Mouse (Mus musculus) CH12.LX (cell line): ENCODE data around the gene Gatad1. TPM values are rescaled to one million over a fixed set of nuclear protein-coding genes. Genes with fewer than 3 reads are reported as not detected.
"Not testable (repeated sequence)": the region's sequence is repeated elsewhere in the genome, so short reads cannot be mapped to it uniquely, and the experiment has no call there.

Experiments used
- DNase-seq: peaks from one replicate; pipeline ENCODE4 v3.0.0-alpha.2; 2013; ENCODE audit errors: extremely low read depth
- H3K27ac ChIP-seq: 2 replicates; pipeline ENCODE4 v1.5.1; 2012; ENCODE audit warnings: low read depth, mild to moderate bottlenecking, control low read depth, moderate library complexity; ENCODE audit not compliant: insufficient read depth
- H3K27me3 ChIP-seq: replicated peaks from 2 replicates; pipeline ENCODE3; 2012; ENCODE audit warnings: inconsistent platforms
- H3K36me3 ChIP-seq, 2 experiments: replicated peaks in 1 of 2; 2 replicates each; pipeline versions ENCODE3 to v1.6.1; 2012; ENCODE audit warnings: inconsistent platforms in 1 of 2, low read length in 1 of 2, mild to moderate bottlenecking in 1 of 2, mixed read lengths in 1 of 2, moderate library complexity in 1 of 2; ENCODE audit not compliant: control insufficient read depth in 1 of 2, insufficient read depth in 1 of 2
- H3K4me1 ChIP-seq, 2 experiments: 2 replicates each; pipeline ENCODE4 v1.6.1; 2012; ENCODE audit warnings: inconsistent platforms in 1 of 2, moderate library complexity in 1 of 2; ENCODE audit not compliant: insufficient read depth in 2 of 2, control insufficient read depth in 1 of 2
- H3K4me2 ChIP-seq: 2 replicates; pipeline ENCODE4 v1.6.1; 2012; ENCODE audit warnings: low read depth, mild to moderate bottlenecking, control low read depth; ENCODE audit not compliant: poor library complexity, insufficient read depth, severe bottlenecking
- H3K4me3 ChIP-seq, 3 experiments: fragments of 150-350 bp in 1 of 3; sonication (generic) in 1 of 3; replicated peaks in 1 of 3; 2 replicates each; pipeline versions ENCODE3 to v1.5.1; 2011 to 2012; ENCODE audit warnings: low read depth in 2 of 3, low read length in 2 of 3, mild to moderate bottlenecking in 2 of 3, moderate library complexity in 2 of 3, control low read depth in 1 of 3, improper control_type of control experiment in 1 of 3, inconsistent platforms in 1 of 3, mixed read lengths in 1 of 3; ENCODE audit not compliant: poor library complexity in 1 of 3
- H3K79me2 ChIP-seq: replicated peaks from 2 replicates; pipeline ENCODE4 v1.6.1; 2012; ENCODE audit warnings: mild to moderate bottlenecking, moderate library complexity; ENCODE audit not compliant: control insufficient read depth, poor library complexity, insufficient read depth, severe bottlenecking; ENCODE audit errors: extremely low read depth
- H3K9ac ChIP-seq: 2 replicates; pipeline ENCODE4 v1.6.1; 2012; ENCODE audit warnings: low read depth, mild to moderate bottlenecking, control low read depth, moderate library complexity; ENCODE audit not compliant: insufficient read depth
- H3K9me3 ChIP-seq: replicated peaks from 2 replicates; pipeline ENCODE3; 2012; ENCODE audit warnings: low read length, inconsistent platforms, mixed read lengths
- CHD1 ChIP-seq: IDR thresholded peaks from 2 replicates; pipeline ENCODE4 v1.6.1; 2012; ENCODE audit warnings: low read depth, low read length, improper control_type of control experiment, inconsistent platforms
- CTCF ChIP-seq, 2 experiments: IDR thresholded peaks in 1 of 2; conservative IDR thresholded peaks in 1 of 2; 2 replicates each; pipeline ENCODE4 v1.5.1; 2011 to 2012; ENCODE audit warnings: low read depth in 2 of 2, low read length in 2 of 2, improper control_type of control experiment in 1 of 2, inconsistent platforms in 1 of 2, mild to moderate bottlenecking in 1 of 2, moderate library complexity in 1 of 2
- E2F4 ChIP-seq: IDR thresholded peaks from 2 replicates; pipeline ENCODE4 v1.6.1; 2011; ENCODE audit warnings: low read depth, low read length, improper control_type of control experiment; ENCODE audit not compliant: insufficient replicate concordance
- ELF1 ChIP-seq: IDR thresholded peaks from 2 replicates; pipeline ENCODE4 v1.6.1; 2014; ENCODE audit warnings: low read depth, mild to moderate bottlenecking, inconsistent platforms, low read length, improper control_type of control experiment
- EP300 ChIP-seq: IDR thresholded peaks from 2 replicates; pipeline ENCODE4 v1.6.1; 2011; ENCODE audit warnings: low read length, improper control_type of control experiment
- JUN ChIP-seq: IDR thresholded peaks from 2 replicates; pipeline ENCODE4 v1.6.1; 2011; ENCODE audit warnings: low read depth, mild to moderate bottlenecking, low read length, improper control_type of control experiment, moderate library complexity; ENCODE audit not compliant: insufficient read depth
- JUND ChIP-seq: conservative IDR thresholded peaks from 2 replicates; pipeline ENCODE4 v1.6.1; 2011; ENCODE audit warnings: low read depth, low read length, improper control_type of control experiment
- KAT2A ChIP-seq: IDR thresholded peaks from 2 replicates; pipeline ENCODE4 v1.6.1; 2012; ENCODE audit warnings: low read length, improper control_type of control experiment, inconsistent platforms; ENCODE audit not compliant: insufficient replicate concordance
- MAFK ChIP-seq: IDR thresholded peaks from 2 replicates; pipeline ENCODE4 v1.6.1; 2011; ENCODE audit warnings: low read length, improper control_type of control experiment; ENCODE audit not compliant: insufficient replicate concordance
- MAX ChIP-seq: IDR thresholded peaks from 2 replicates; pipeline ENCODE4 v1.6.1; 2011; ENCODE audit warnings: low read length, improper control_type of control experiment
- MXI1 ChIP-seq: IDR thresholded peaks from 2 replicates; pipeline ENCODE4 v1.6.1; 2011; ENCODE audit warnings: mild to moderate bottlenecking, low read depth, low read length, improper control_type of control experiment
- MYC ChIP-seq: IDR thresholded peaks from 2 replicates; pipeline ENCODE4 v1.6.1; 2011; ENCODE audit warnings: low read depth, mild to moderate bottlenecking, improper control_type of control experiment, low read length
- NELFE ChIP-seq: IDR thresholded peaks from 2 replicates; pipeline ENCODE4 v1.6.1; 2011; ENCODE audit warnings: low read depth, low read length, improper control_type of control experiment
- NRF1 ChIP-seq: IDR thresholded peaks from 2 replicates; pipeline ENCODE4 v1.6.1; 2014; ENCODE audit warnings: low read depth, mild to moderate bottlenecking, inconsistent platforms, low read length, improper control_type of control experiment, moderate library complexity
- POLR2A ChIP-seq: IDR thresholded peaks from 2 replicates; pipeline ENCODE4 v1.6.1; 2011; ENCODE audit warnings: low read depth, mild to moderate bottlenecking, improper control_type of control experiment, low read length
- POLR2AphosphoS2 ChIP-seq: IDR thresholded peaks from 2 replicates; pipeline ENCODE4 v1.6.1; 2011; ENCODE audit warnings: low read depth, low read length, improper control_type of control experiment
- SIN3A ChIP-seq: IDR thresholded peaks from 2 replicates; pipeline ENCODE4 v1.6.1; 2012; ENCODE audit warnings: low read length, improper control_type of control experiment, inconsistent platforms
- SMC3 ChIP-seq: IDR thresholded peaks from 2 replicates; pipeline ENCODE4 v1.6.1; 2011; ENCODE audit warnings: low read depth, low read length, improper control_type of control experiment
- TCF12 ChIP-seq: IDR thresholded peaks from 2 replicates; pipeline ENCODE4 v1.6.1; 2014; ENCODE audit warnings: low read depth, mild to moderate bottlenecking, inconsistent platforms, low read length, improper control_type of control experiment
- UBTF ChIP-seq: IDR thresholded peaks from 2 replicates; pipeline ENCODE4 v1.6.1; 2012; ENCODE audit warnings: low read depth, mild to moderate bottlenecking, inconsistent platforms, low read length, improper control_type of control experiment, moderate library complexity
- USF1 ChIP-seq: IDR thresholded peaks from 2 replicates; pipeline ENCODE4 v1.6.1; 2014; ENCODE audit warnings: low read depth, mild to moderate bottlenecking, inconsistent platforms, low read length, improper control_type of control experiment
- ZC3H11A ChIP-seq: IDR thresholded peaks from 2 replicates; pipeline ENCODE4 v1.6.1; 2012; ENCODE audit warnings: low read depth, mild to moderate bottlenecking, inconsistent platforms, low read length, improper control_type of control experiment
- ZMIZ1 ChIP-seq: IDR thresholded peaks from 2 replicates; pipeline ENCODE4 v1.6.1; 2012; ENCODE audit warnings: low read depth, mild to moderate bottlenecking, inconsistent platforms, low read length, improper control_type of control experiment
- ZNF384 ChIP-seq: IDR thresholded peaks from 2 replicates; pipeline ENCODE4 v1.6.1; 2012; ENCODE audit warnings: low read depth, low read length, improper control_type of control experiment, inconsistent platforms
- dilution Hi-C: fragments of 300-500 bp; cut with MboI; formaldehyde crosslinking; loops from 2 replicates; pipeline ENCODE4 v1.14.3; 2020; ENCODE audit warnings: low sequenced_read_pairs; ENCODE audit not compliant: extremely low pct_unique_long_range_greater_than_20kb, extremely low pct_ligation_motif_present
- in situ Hi-C: fragments of 300-500 bp; cut with MboI; formaldehyde crosslinking; loops from 3 replicates; pipeline ENCODE4 v1.14.3; 2019; ENCODE audit warnings: low sequenced_read_pairs, low pct_ligation_motif_present, low pct_unique_long_range_greater_than_20kb, mixed read lengths
- polyA plus RNA-seq: library from polyadenylated mRNA; unstranded; fragments of >175 nt; gene quantifications from 2 replicates; pipeline ENCODE4 v1.2.1, GENCODE M21; 2012; ENCODE audit warnings: low read depth; ENCODE audit not compliant: insufficient read length
- total RNA-seq, 2 experiments: library from RNA; depleted of rRNA; stranded (reverse); fragments of 300-350 nt in 1 of 2; fragments of >200 nt in 1 of 2; gene quantifications; 2 replicates each; pipeline ENCODE4 v1.2.3; 2012 to 2014

Gene Gatad1
- total and polyA plus RNA-seq, 3 experiments, result 51.2 to 133 (median 97.3) TPM

DNA sequence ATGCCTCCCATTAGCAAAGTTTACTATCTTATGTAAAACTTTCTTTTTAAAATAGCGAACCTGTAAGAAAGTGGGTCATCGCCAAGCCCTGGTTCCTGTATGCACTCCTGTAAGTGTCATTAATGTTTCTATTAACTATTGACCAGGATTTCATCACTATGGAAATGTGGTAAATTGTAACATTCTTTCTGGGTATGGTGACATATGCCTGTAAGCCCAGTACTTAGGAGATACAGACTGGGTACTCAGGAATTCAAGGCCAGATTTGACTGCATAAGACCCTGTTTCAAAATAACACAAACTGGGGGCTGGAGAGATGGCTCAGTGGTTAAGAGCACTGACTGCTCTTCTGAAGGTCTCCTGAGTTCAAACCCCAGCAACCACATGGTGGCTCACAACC, 8.2 kb upstream of the Gatad1 start:
- dilution Hi-C loops, result no loop called here
- in situ Hi-C loops, result no loop called here

DNA sequence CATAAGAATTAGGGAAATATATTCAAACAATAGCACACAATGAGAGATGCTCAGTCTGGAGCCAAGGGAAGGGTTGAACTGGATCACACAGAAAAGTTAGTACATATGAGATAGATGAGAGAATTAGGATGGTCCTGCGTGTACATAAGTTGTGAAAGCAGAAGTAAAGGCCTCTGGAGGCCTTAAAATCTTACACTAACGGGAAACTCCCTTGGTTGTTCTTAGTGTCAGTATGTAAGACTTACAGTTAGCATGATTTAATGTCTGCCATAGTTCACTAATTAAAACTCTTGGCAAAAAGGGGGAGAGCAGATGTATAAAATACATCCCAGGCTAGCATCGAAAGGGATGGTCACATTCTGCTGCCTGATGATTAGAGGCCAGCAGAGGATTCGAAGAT, 3.2 kb downstream of the Gatad1 start:
- H3K9ac ChIP-seq, result no peak overlapping the region

More for the DNA sequence above, 8.2 kb upstream of the Gatad1 start:
- no peaks in the 10 kb centered on the region for H3K9me3 ChIP-seq
- H3K4me1 ChIP-seq, result 0 out of 4 replicates have a peak, but pooled peaks cover 0 to 2% of the 10 kb centered on the region in 2 experiments
- H3K9ac ChIP-seq, result no peak overlapping the region
- H3K36me3 ChIP-seq, result no peaks in the 10 kb centered on the region
- H3K4me2 ChIP-seq, result no peak overlapping the region
- H3K4me3 ChIP-seq, result no peak overlapping the region
- H3K79me2 ChIP-seq, result no peaks in the 10 kb centered on the region
- H3K27me3 ChIP-seq, result peaks cover 2% of the 10 kb centered on the region
- TF ChIP-seq EP300 (no peak), NRF1 (no peak), MXI1 (no peak), JUN (no peak), SIN3A (no peak), E2F4 (no peak), TCF12 (no peak), POLR2A (no peak), ZMIZ1 (no peak), SMC3 (no peak), ELF1 (no peak), KAT2A (no peak), JUND (no peak), UBTF (no peak), MYC (no peak), NELFE (no peak), ZC3H11A (no peak), USF1 (no peak), CTCF (conservative IDR thresholded peaks at IDR 0.05 in 1 of 2, IDR thresholded peaks at IDR 0.05 in 1 of 2; ENCODE audit: low read depth in 2 of 2, low read length in 2 of 2) (no peak)
- TF ChIP-seq, all 38 proteins: peak for 0
- DNase-seq, result no peak
- H3K27ac ChIP-seq, result no peak overlapping the region

DNA sequence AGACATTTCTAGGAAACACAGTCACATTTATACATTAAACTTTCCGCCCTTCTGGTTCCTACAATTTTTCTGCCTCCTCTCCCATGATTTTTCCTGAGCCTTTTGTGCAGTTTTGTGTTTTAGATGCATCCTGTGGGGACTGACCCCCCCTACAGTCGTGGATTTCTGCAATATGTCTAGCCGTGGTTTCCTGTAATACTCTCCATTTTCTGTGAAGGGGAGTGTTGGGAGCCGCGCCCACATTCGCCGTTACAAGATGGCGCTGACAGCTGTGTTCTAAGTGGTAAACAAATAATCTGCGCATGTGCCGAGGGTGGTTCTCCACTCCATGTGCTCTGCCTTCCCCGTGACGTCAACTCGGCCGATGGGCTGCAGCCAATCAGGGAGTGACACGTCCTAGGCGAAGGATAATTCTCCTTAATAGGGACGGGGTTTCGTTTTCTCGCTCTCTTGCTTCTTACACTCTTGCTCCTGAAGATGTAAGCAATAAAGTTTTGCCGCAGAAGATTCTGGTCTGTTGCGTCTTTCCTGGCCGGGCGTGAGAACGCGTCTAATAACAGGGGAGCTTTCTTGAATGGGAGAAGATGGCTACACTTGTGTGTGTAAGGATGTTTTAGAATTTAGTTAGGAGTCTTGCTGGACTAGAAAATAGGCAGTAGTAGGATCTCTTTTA, 3.9 kb downstream of the Gatad1 start:
- H3K36me3 ChIP-seq, dilution Hi-C loops, H3K79me2 ChIP-seq, DNase-seq, H3K4me2 ChIP-seq, H3K4me3 ChIP-seq, H3K27me3 ChIP-seq, H3K9ac ChIP-seq, H3K9me3 ChIP-seq, H3K27ac ChIP-seq, in situ Hi-C loops: not testable (repeated sequence)
- peaks cover 0 to 20% of the 10 kb centered on the region in 2 experiments; a peak in 2 of 4 replicates for H3K4me1 ChIP-seq

More for the DNA sequence above, 3.2 kb downstream of the Gatad1 start:
- Histone ChIP-seq H3K9me3 (peaks cover 1% of the 10 kb centered on the region), H3K4me3 (no peak overlapping the region), H3K79me2 (no peaks in the 10 kb centered on the region), H3K27me3 (no peaks in the 10 kb centered on the region), H3K36me3 (no peaks in the 10 kb centered on the region), H3K4me1 (peaks cover 0 to 15% of the 10 kb centered on the region in 2 experiments; a peak in 2 of 4 replicates), H3K4me2 (no peak overlapping the region), H3K27ac (no peak overlapping the region)
- dilution Hi-C loops (no loop called here), in situ Hi-C loops (no loop called here)
- TF ChIP-seq CHD1, result no peak
- no peak for TF ChIP-seq POLR2AphosphoS2
- TF ChIP-seq ELF1, result no peak
- TF ChIP-seq ZNF384, result no peak
- TF ChIP-seq MAFK, result no peak
- TF ChIP-seq MAX, result no peak
- DNase-seq, result peak; percentile 24
